Mouse (Mus musculus): Measurements from ENCODE around the gene Gab2.

DNA sequence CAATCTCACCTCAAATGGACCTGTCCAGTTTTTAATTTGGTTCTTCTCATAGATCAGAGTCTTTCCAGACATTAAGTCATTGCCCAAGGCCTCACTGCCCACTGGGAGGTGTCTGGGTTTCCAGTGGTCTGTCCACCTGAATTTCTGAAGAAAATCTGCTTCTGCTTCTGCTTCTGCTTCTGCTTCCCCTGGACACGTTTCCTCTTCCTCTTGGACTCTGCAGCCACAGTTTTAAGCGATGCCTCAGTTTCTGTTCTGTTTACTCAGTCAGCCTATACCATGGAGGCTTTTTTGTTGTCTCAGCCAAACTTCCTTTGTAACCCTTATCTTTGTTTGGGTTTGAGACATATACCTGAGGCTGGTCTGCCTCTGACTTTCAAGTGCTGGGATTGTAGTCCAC lies 170.3 kb downstream of the Gab2 start:
- no peak for TF ChIP-seq POLR2A (IDR thresholded peaks at IDR 0.05; ENCODE audit: insufficient read length, low read depth)
- TF ChIP-seq POLR2AphosphoS2 (IDR thresholded peaks at IDR 0.05; ENCODE audit: insufficient read length, low read depth) = no peak
- no peak for TF ChIP-seq E2F4 (IDR thresholded peaks at IDR 0.05; ENCODE audit: insufficient read depth)
- TF ChIP-seq USF1 (IDR thresholded peaks at IDR 0.05; ENCODE audit: low read depth) = no peak
- no peak for TF ChIP-seq MAX (IDR thresholded peaks at IDR 0.05; ENCODE audit: low read depth)
- no peak for TF ChIP-seq TCF12 (IDR thresholded peaks at IDR 0.05; ENCODE audit: insufficient read depth, poor library complexity, severe bottlenecking)
- no peak for TF ChIP-seq MYOD1 (IDR thresholded peaks at IDR 0.05; ENCODE audit: control insufficient read depth in 1 of 3, insufficient read length in 2 of 3, low read depth in 2 of 3)
- no peak for TF ChIP-seq TCF3 (IDR thresholded peaks at IDR 0.05; ENCODE audit: insufficient read length, low read depth)
- no peak for TF ChIP-seq CEBPB (IDR thresholded peaks at IDR 0.05; ENCODE audit: insufficient read depth, poor library complexity, severe bottlenecking)

Measured in myocyte (in vitro differentiated cells).